Comparison of ENCODE assay signal across 9 mouse cellular contexts in the genomic region with DNA sequence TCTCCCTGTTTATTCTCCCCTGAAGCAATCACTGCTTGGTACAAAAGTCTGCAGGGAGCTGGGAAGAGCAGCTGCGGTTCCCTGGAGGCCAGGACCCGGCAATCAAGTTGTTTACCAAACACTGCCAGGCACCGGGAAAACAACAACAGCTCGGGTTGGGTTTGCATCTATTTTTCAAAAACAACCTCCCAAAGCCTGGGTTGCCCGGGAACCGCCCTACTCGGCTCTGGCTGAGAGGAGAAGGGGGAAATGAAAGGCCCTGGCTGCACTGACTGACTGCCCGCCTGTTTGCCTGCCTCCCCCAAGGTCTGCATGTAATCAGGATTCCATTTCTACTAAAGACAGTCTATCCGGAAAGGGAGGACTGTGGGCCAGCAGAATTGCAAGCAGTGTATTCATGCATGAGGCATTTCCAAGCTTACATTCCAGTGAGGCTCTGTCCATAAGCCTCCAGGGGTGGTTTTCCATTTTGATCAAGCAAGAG.
A peak's percentile ranks its signal among the peaks of the same experiment; 100 is the strongest.
DNase-seq lines count a peak whose midpoint lies in the region; ATAC-seq and TF ChIP-seq lines count a peak whose summit lies in the region.
"Had no signal": no experiment of that assay in that cellular context is flagged by ENCODE, and none has a peak within 500 bp of the region (broad histone marks: within the 10 kb centered on the region; RNA-seq: fewer than 3 reads in every experiment).

No protein-coding gene starts in this region.

- TF ChIP-seq CTCF in liver, postnatal 0 days (IDR thresholded peaks at IDR 0.05; ENCODE audit: low read depth): no peak

- H3K9me3 ChIP-seq in forebrain, embryonic 15.5 days: no peaks in the 10 kb centered on the region
- no peaks in the 10 kb centered on the region for H3K9me3 ChIP-seq in hindbrain, embryonic 13.5 days
- H3K9me3 ChIP-seq in liver, postnatal 0 days (ENCODE audit: low read length): no peaks in the 10 kb centered on the region
- no peaks in the 10 kb centered on the region for H3K9me3 ChIP-seq in neural tube, embryonic 13.5 days
- H3K9me3 ChIP-seq: liver, embryonic 15.5 days had no signal

- H3K27ac ChIP-seq in forebrain, embryonic 15.5 days (replicated peaks): peak overlapping the region; percentile 36
- H3K27ac ChIP-seq in hindbrain, embryonic 13.5 days: peak overlapping the region; percentile 74
- no peak overlapping the region for H3K27ac ChIP-seq in liver, postnatal 0 days (ENCODE audit: low read depth)
- H3K27ac ChIP-seq in neural tube, embryonic 13.5 days (replicated peaks): peak overlapping the region; percentile 74
- H3K27ac ChIP-seq: liver, embryonic 15.5 days had no signal

- DNase-seq in 3T3-L1 (ENCODE audit: low read depth, low spot score): peak; percentile 68
- peak; percentile 86 for DNase-seq in Muller cell, postnatal 12 days (ENCODE audit: inconsistent ontology term)
- no peak for DNase-seq in liver, postnatal 0 days
- no peak for DNase-seq in cerebellum, adult 11-12 months
- DNase-seq in thymus, adult 18-20 months: no peak

- no peaks in the 10 kb centered on the region for H3K36me3 ChIP-seq in forebrain, embryonic 15.5 days
- H3K36me3 ChIP-seq in hindbrain, embryonic 13.5 days: no peaks in the 10 kb centered on the region; the same call in 1 of the 2 replicates
- no peaks in the 10 kb centered on the region; the same call in 1 of the 2 replicates for H3K36me3 ChIP-seq in liver, postnatal 0 days (replicated peaks; ENCODE audit: insufficient read depth, low read length)
- no peaks in the 10 kb centered on the region for H3K36me3 ChIP-seq in neural tube, embryonic 13.5 days
- H3K36me3 ChIP-seq: liver, embryonic 15.5 days had no signal

- peak overlapping the region; percentile 22 for H3K4me2 ChIP-seq in forebrain, embryonic 15.5 days (replicated peaks)
- peak overlapping the region; percentile 33 for H3K4me2 ChIP-seq in hindbrain, embryonic 13.5 days
- H3K4me2 ChIP-seq in liver, postnatal 0 days (ENCODE audit: low read depth, low read length): peak overlapping the region; percentile 32
- H3K4me2 ChIP-seq in neural tube, embryonic 13.5 days: peak overlapping the region; percentile 30
- H3K4me2 ChIP-seq: liver, embryonic 15.5 days had no signal

- H3K9ac ChIP-seq in forebrain, embryonic 15.5 days (replicated peaks): no peak overlapping the region
- H3K9ac ChIP-seq in hindbrain, embryonic 13.5 days: peak overlapping the region; percentile 1; the same call in 1 of the 2 replicates
- no peak overlapping the region for H3K9ac ChIP-seq in liver, postnatal 0 days (replicated peaks)
- peak overlapping the region; percentile 51 for H3K9ac ChIP-seq in neural tube, embryonic 13.5 days
- H3K9ac ChIP-seq: liver, embryonic 15.5 days had no signal

- H3K27me3 ChIP-seq in forebrain, embryonic 15.5 days: no peaks in the 10 kb centered on the region; the same call in 1 of the 2 replicates
- H3K27me3 ChIP-seq in hindbrain, embryonic 13.5 days: 0 out of 2 replicates have a peak, but pooled peaks cover 2% of the 10 kb centered on the region
- H3K27me3 ChIP-seq in liver, postnatal 0 days (ENCODE audit: insufficient read depth, low read length): no peaks in the 10 kb centered on the region
- no peaks in the 10 kb centered on the region for H3K27me3 ChIP-seq in neural tube, embryonic 13.5 days
- H3K27me3 ChIP-seq: liver, embryonic 15.5 days had no signal

- ATAC-seq in forebrain, embryonic 15.5 days (replicated peaks): peak; percentile 85
- ATAC-seq in hindbrain, embryonic 13.5 days (ENCODE audit: low FRiP score): peak; percentile 77
- ATAC-seq in liver, postnatal 0 days: no peak
- peak; percentile 67; the same call in 1 of the 2 replicates for ATAC-seq in neural tube, embryonic 13.5 days (ENCODE audit: low read depth)

- no peak for TF ChIP-seq EP300 in liver, postnatal 0 days (IDR thresholded peaks at IDR 0.05; ENCODE audit: low read depth)

- peaks cover 31% of the 10 kb centered on the region for H3K4me1 ChIP-seq in forebrain, embryonic 15.5 days
- H3K4me1 ChIP-seq in hindbrain, embryonic 13.5 days (replicated peaks): peaks cover 35% of the 10 kb centered on the region
- peaks cover 23% of the 10 kb centered on the region for H3K4me1 ChIP-seq in liver, postnatal 0 days (ENCODE audit: insufficient read depth)
- peaks cover 50% of the 10 kb centered on the region for H3K4me1 ChIP-seq in neural tube, embryonic 13.5 days (replicated peaks)

- no peak overlapping the region for H3K4me3 ChIP-seq in forebrain, embryonic 15.5 days
- no peak overlapping the region for H3K4me3 ChIP-seq in hindbrain, embryonic 13.5 days
- no peak overlapping the region for H3K4me3 ChIP-seq in liver, postnatal 0 days (ENCODE audit: low read depth, low read length)
- no peak overlapping the region for H3K4me3 ChIP-seq in neural tube, embryonic 13.5 days
- H3K4me3 ChIP-seq: liver, embryonic 15.5 days had no signal

- WGBS in forebrain, embryonic 15.5 days: 2% methylated on average over 9 of the region's 9 CpGs
- WGBS in hindbrain, embryonic 13.5 days: 1% methylated on average over 9 of the region's 9 CpGs
- 38% methylated on average over 9 of the region's 9 CpGs for WGBS in liver, postnatal 0 days (ENCODE audit: insufficient replicate concordance)
- 4% methylated on average over 9 of the region's 9 CpGs for WGBS in neural tube, embryonic 13.5 days

Comparison
In these comparisons a context has a peak if more than half of its experiments do, and no peak if none do; other contexts are left out.
1. DNase-seq: peak in 3T3-L1 (single experiment) and Muller cell, postnatal 12 days (single experiment); none in liver, postnatal 0 days (single experiment), cerebellum, adult 11-12 months (single experiment) and thymus, adult 18-20 months (0 of 2).
2. H3K9ac ChIP-seq: peak in hindbrain, embryonic 13.5 days (single experiment) and neural tube, embryonic 13.5 days (single experiment); none in forebrain, embryonic 15.5 days (single experiment) and liver, postnatal 0 days (single experiment).
3. Peak in every context shown above with its lines, with median percentiles within 50 percentile points of each other: H3K4me2 ChIP-seq.